Mouse (Mus musculus) megakaryocyte-erythroid progenitor cell, adult 5-6 weeks (primary cell): ENCODE data around the gene Tac1. TPM values are rescaled to one million over a fixed set of nuclear protein-coding genes. Genes with fewer than 3 reads are reported as not detected.
"Not testable (repeated sequence)": the region's sequence is repeated elsewhere in the genome, so short reads cannot be mapped to it uniquely, and the experiment has no call there.

ENCODE experiments used
- ATAC-seq: replicated peaks from 2 replicates; pipeline ENCODE4 v1.8.0; 2016; ENCODE audit warnings: mild to moderate bottlenecking, inconsistent platforms; ENCODE audit not compliant: severe bottlenecking, poor library complexity, low FRiP score, low TSS enrichment
- total RNA-seq, 2 experiments: library from RNA; stranded (forward) in 1 of 2; stranded (reverse) in 1 of 2; fragments of 200-1000, 215-1000 nt in 1 of 2; fragments of >200 nt in 1 of 2; fragmentation: Nextera tagmentation in 1 of 2; gene quantifications; 2 replicates each; pipeline ENCODE4 v1.2.3; 2014 to 2017

The Tac1 gene
- not detected in 2 replicates for total RNA-seq (2014; fragmentation: Nextera tagmentation)
- total RNA-seq (2017), result not detected in 2 replicates

- ATAC-seq, result 0 out of 2 replicates have a peak, but pooled peaks have one; percentile 18
These were observed at the start of gene Tac1 for GRCm38 (mm10) chr6:7554829-7555391. Gene Tac1 (plus strand): TSS chr6:7554879.

- not testable (repeated sequence) for ATAC-seq
These were observed 11.2 kb upstream of the Tac1 start for GRCm38 (mm10) chr6:7543511-7543910.

- ATAC-seq, result no peak
These were observed 1.2 kb downstream of the Tac1 start for GRCm38 (mm10) chr6:7555688-7556476.

GRCm38 (mm10) chr6:7558164-7558563, 3.5 kb downstream of the Tac1 start:
- no peak for ATAC-seq

- no peak for ATAC-seq
These were observed 7.8 kb downstream of the Tac1 start for GRCm38 (mm10) chr6:7562524-7562923.

- ATAC-seq, result no peak
These were observed 9.9 kb downstream of the Tac1 start for GRCm38 (mm10) chr6:7564537-7564936.

GRCm38 (mm10) chr6:7571144-7571543, 16.5 kb downstream of the Tac1 start:
- no peak for ATAC-seq

- no peak for ATAC-seq
These were observed 23.4 kb downstream of the Tac1 start for GRCm38 (mm10) chr6:7578031-7578430.

- ATAC-seq, result no peak
These were observed 39.8 kb downstream of the Tac1 start for GRCm38 (mm10) chr6:7594445-7594844.

- no peak for ATAC-seq
These were observed 43.7 kb downstream of the Tac1 start for GRCm38 (mm10) chr6:7598416-7598815.

GRCm38 (mm10) chr6:7600228-7600627, 45.5 kb downstream of the Tac1 start:
- no peak for ATAC-seq

- ATAC-seq, result no peak
These were observed 46.8 kb downstream of the Tac1 start for GRCm38 (mm10) chr6:7601353-7602094.

- not testable (repeated sequence) for ATAC-seq
These were observed 59.0 kb downstream of the Tac1 start for GRCm38 (mm10) chr6:7613676-7614075.

Other genes starting within 250 kb of the Tac1 start
- 213 and 259 TPM in 2 replicates for gene Asns, start 138.4 kb downstream of the Tac1 start, total RNA-seq (2014; fragmentation: Nextera tagmentation)
- gene Asns, start 138.4 kb downstream of the Tac1 start, total RNA-seq (2017), result 174 and 298 TPM in 2 replicates